Mouse (Mus musculus): ENCODE measurements around the gene Asxl1.
A peak's percentile ranks its signal among the peaks of the same experiment; 100 is the strongest.
"Not testable (repeated sequence)": the region's sequence is repeated elsewhere in the genome, so short reads cannot be mapped to it uniquely, and the experiment has no call there.

The Asxl1 gene

DNA sequence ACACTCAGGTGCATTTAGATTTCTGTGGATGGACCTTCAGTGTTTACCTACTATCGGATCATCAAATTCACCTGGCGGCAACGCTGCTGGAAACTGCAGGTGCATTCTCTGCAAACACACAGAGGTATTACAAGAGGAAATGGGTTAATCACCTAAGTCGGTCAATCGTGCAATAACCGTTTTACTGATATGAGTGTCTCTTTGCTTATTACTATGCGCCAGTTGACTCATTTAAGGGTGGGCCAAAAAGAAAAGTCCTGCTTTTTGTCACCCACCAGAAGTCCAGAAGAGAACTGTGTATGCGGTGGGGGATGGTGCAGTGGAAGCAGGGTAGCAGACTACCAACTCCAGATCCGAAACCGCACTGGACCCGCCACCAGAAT, 567 bp upstream of the Asxl1 start:
- DNase-seq (ENCODE audit: low read depth, low spot score): no peak

DNA sequence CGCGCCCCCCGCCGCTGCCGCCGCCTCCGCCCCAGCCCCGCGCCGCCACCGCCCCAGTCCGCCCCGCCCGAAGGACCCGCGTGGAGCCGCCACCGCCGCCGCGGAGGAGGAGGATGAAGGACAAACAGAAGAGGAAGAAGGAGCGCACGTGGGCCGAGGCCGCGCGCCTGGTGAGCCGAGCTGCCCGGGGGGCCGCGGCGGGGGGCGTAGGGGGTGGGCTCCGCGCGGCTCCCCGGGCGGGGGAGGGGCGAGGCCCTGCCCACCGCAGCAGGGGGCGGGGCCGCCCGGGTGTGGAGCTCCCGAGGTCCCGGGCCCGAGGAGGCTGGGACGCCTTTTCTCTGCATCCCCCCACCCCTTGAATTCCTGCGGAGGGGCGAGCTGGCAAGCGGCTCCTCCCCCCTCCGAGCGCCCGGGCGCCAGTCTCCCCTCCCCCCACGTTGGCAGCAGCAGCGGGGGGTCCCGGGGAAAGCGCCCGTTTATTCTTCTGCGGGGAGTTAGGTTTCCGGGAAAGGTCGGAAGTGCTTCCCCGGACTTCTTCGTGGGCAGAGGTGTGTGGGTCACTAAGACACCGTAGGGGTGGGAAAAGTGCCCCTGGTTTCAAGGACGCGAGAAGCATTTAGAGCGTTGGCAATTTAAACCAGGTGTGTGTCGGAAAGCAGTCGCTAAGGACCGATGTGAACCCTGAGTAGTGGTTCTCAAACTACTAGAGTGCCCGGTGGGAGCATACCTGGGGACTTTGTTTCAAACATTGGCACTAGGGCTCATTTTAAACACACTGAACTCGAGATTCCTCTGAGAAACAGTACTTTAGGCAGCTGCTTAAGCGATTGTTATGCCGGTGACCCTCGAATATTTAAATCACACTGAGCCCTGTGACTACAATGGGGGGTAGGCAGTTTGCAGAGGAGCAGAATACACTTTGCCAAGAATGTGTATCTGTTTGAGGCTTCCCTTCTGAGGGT, 873 bp downstream of the Asxl1 start:
- DNase-seq (ENCODE audit: low read depth, low spot score): peak; percentile 27

GRCm38 (mm10) chr2:153347183-153347781, 1.7 kb downstream of the Asxl1 start:
- DNase-seq (ENCODE audit: low read depth, low spot score): no peak

DNA sequence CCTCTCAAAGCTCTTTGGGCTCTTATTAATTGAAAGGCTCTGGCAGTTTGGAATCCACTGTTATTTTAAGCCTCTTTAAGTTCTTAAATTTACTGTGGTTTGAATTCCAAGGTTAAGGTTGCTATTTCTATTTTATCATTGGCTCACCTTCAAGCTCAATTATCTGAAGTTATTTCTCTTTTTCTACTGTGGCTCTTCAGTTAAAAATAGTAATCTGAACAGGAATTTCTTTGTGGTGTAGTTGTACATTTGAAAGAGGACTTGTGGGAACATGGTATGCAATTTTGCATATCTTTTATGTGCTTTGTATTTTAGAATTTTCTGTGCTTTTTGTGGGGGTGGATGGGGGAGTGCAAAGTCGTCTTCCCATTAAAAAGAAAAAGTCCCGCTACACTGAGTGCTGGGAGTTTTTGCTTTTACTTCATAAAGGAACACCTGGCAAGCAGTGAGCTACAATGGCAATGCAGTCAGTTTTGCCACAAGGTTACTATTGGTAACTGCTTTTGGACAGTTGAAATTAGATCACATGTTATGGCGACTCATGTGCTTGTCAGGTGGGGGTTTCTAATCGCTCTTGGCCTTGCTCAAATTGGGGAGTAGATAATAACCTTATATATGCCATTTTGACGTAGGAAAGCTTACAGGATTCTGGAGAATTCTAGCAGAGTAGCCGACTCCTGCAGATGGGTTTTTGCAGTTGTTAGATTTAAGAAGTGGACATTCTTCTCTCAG, 2.6 kb downstream of the Asxl1 start:
- DNase-seq (ENCODE audit: low read depth, low spot score): no peak

DNA sequence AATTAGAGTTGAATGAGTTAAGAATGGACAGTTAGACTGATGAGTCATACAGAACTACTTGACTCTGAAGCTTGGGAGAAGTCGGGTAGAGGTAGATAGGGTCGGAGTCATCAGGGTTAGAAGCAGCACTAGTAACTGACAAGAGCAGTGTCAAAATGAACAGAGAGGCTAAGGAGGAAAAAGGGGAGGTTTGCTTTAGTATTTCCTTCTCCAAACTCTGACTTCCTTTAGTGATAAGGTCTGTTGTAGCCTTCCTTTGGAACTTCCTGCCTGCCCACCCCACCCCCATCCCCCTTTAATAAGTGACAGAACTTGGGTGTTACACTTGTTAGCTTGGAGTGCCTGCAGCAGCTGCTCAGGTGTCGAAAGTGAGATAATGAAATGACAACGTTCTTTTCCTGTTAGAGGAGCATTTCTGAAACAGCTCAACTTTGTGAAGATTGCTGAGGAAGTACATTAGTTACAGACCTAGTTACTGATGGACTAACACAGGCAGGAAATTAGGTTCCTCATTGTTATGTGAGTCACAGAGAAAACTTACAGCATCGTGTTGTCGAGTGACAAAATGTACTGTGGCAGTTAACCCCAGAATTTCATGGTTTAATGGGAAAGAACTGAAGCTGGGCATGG, 5.0 kb downstream of the Asxl1 start:
- no peak for DNase-seq (ENCODE audit: low read depth, low spot score)

DNA sequence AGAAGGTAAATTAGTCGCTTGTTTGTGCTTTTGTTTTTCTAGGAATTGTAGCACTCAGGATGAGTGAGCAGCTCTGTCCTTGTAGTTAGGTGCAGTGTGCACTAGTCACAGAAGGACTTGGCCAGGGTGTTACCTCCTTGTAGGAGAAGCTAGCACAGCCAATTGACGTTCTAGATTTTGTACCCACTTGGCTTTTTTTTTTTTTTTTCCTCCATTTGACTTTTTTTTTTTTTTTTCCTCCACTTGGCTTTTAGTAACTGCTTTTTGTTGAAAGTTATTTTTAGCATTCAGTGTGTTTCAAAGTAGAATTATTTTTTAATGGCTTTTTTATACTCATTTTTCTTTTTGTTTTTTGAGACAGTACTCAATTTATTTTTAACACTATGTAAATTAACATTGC, 9.0 kb downstream of the Asxl1 start:
- DNase-seq (ENCODE audit: low read depth, low spot score): no peak

- no peak for DNase-seq (ENCODE audit: low read depth, low spot score)
These were observed 11.2 kb downstream of the Asxl1 start for GRCm38 (mm10) chr2:153356784-153357183.

DNA sequence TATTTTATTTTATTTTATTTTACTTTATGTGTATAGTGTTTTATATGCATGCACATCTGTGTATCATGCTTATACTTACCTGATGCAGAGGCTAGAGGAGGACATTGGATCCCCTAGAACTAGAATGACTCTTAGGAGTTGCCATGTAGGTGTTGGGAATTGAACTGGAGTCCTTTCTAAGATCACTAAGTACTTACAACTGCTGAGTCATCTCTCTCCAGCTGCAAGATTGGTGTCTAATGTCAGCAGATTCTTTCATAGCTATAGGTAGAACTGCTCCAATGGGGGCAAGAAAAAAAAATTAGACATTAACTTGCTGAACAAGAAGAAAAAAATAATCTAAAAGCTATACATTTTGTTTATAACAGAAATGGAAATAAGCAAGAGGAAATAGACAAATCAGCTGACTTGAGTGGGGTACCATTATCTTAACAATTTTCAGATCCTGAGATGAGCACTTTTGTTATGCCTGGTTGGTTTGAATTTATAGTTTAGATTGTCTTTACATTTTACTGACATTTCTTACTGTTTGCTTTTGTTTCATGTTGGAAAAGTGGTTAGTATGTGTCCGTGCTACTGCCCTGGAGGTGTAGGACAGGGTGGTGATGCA, 15.6 kb downstream of the Asxl1 start:
- no peak for DNase-seq (ENCODE audit: low read depth, low spot score)

DNA sequence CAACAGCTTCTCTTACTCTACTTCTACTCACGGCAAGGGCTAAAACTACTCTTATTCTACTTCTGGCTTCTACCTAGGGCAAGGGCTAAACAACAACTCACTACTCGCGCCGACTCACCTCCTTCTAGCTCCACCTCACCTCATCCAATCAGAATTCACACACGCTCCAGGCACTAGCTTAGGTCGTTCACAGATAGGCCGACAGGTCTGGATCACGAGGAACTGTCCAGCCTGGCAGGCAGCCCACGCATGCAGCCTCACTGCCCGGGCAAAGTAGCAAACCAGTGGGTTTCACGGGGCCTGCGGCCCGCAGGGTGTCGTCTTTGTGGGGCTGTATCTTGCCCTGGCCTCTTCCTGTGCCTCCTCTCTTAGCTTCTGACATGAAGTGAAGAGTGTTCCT, 18.9 kb downstream of the Asxl1 start:
- not testable (repeated sequence) for DNase-seq (ENCODE audit: low read depth, low spot score)

DNA sequence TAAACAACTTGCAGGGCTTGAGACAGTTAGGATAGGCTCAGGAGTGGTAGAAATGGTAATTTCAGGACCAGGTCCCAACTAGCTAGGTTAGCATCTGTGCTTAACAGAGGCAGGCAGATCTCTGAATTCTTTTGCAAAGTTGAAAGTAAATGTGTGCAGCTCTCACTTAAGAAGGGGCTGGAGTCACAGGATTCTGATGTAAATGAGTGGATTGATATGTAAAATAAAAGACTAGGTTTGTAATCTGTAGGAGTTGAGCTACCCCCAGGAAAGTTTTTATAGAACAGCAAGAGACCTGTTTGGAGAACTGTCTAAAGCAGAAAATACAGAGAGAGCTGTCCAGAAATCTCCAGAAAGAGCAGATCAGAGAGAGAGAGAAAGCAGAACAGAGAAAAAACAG, 25.2 kb downstream of the Asxl1 start:
- no peak for DNase-seq (ENCODE audit: low read depth, low spot score)

DNA sequence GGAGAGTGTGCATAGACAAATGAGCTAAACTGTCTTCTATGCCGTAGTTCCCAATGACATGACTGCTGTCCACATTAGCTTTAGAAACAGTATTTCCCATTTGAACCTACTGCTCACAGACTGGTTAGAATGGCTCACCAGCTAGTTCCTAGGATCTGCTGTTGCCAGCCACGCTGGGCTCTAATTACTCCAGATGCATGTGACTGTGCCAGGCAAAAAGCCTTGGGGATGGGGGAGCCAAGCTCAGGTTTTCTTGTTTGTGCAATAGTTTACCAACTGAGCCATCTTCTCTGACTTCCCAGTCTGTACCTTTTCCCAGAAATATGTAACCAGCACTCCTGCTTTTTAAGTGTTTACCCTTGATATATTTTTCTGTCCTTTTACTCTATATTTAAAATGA, 29.8 kb downstream of the Asxl1 start:
- no peak for DNase-seq (ENCODE audit: low read depth, low spot score)

GRCm38 (mm10) chr2:153380479-153380878, 34.9 kb downstream of the Asxl1 start:
- DNase-seq (ENCODE audit: low read depth, low spot score): no peak

DNA sequence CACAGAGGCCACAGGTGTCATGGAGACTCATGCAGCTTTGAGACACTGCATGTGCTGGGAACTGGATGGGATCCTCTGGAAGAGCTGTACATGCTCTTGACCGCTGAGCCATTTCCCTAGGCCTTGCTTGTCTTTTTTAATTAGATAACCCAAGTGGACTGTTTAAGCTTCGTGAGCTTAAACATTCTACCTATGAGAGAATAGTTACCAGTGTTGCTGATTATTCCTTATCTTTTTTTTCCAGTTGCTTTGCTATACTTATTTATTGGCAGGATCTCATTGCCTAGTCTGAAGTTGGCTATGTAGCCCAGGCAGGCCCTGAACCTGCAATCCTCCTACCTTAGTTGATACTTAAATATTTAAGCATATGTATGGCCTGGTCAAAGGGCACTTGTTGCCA, 44.2 kb downstream of the Asxl1 start:
- DNase-seq (ENCODE audit: low read depth, low spot score): no peak

DNA sequence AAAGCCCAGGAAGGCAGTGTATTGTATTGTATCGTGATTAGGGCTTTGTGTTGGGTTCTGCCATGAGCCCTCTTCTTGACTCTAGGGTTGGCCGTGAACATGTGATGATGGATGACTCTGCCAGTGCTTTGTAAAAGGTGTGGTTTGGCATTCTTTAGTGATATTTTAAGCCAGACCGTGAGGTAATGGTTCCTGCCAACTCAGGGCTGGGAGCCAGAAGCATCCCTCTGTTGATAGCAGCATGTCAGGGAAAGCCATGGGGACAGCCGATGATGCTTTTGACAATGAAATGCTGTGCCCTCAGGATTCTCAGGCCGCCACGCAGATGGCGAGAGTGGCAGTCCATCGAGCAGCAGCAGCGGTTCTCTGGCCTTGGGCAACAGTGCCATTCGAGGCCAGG, 47.4 kb downstream of the Asxl1 start:
- peak; percentile 91 for DNase-seq (ENCODE audit: low read depth, low spot score)

GRCm38 (mm10) chr2:153397790-153398515, 52.3 kb downstream of the Asxl1 start:
- no peak for DNase-seq (ENCODE audit: low read depth, low spot score)

DNA sequence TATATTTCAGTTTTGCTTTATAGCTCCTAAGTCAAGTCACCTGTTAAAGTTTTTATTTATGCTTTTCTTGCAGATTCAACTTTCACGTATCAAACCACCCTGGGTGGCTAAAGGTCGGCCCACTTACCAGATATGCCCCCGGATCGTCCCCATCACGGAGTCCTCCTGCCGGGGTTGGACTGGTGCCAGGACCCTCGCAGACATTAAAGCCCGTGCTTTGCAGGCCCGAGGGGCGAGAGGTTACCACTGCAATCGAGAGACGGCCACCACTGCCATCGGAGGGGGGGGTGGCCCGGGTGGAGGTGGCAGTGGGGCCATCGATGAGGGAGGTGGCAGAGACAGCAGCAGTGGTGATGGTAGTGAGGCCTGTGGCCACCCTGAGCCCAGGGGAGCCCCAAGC, 53.5 kb downstream of the Asxl1 start:
- DNase-seq (ENCODE audit: low read depth, low spot score): no peak

GRCm38 (mm10) chr2:153404062-153404461, 58.4 kb downstream of the Asxl1 start:
- DNase-seq (ENCODE audit: low read depth, low spot score): no peak

GRCm38 (mm10) chr2:153404882-153405281, 59.3 kb downstream of the Asxl1 start:
- DNase-seq (ENCODE audit: low read depth, low spot score): no peak

DNA sequence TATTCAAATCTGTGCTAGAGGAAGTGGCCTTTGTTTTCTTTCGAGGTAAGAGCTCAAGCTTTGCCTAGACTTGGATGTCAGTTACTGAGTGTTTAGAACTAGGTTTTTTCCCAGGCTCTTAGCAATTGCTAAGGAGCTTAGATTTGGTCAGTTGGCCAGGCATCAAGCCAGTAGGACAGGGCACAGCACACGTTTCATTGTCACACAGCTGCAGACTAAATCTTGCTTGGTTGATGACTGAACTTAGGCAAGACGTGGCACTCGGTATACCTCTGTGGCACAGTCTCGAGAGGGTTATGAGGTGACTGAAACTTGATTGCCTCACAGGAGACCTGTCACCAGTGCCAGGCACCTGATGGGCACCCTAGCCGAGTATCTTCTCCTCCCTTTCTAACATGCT, 61.3 kb downstream of the Asxl1 start:
- no peak for DNase-seq (ENCODE audit: low read depth, low spot score)

- no peak for DNase-seq (ENCODE audit: low read depth, low spot score)
These were observed 63.3 kb downstream of the Asxl1 start for GRCm38 (mm10) chr2:153408971-153409370.

GRCm38 (mm10) chr2:153411557-153411956, 65.9 kb downstream of the Asxl1 start:
- no peak for DNase-seq (ENCODE audit: low read depth, low spot score)

Data from brain, adult 2 months (tissue).